Mouse (Mus musculus): ENCODE data around the gene Snai3.

Snai3 gene

DNA sequence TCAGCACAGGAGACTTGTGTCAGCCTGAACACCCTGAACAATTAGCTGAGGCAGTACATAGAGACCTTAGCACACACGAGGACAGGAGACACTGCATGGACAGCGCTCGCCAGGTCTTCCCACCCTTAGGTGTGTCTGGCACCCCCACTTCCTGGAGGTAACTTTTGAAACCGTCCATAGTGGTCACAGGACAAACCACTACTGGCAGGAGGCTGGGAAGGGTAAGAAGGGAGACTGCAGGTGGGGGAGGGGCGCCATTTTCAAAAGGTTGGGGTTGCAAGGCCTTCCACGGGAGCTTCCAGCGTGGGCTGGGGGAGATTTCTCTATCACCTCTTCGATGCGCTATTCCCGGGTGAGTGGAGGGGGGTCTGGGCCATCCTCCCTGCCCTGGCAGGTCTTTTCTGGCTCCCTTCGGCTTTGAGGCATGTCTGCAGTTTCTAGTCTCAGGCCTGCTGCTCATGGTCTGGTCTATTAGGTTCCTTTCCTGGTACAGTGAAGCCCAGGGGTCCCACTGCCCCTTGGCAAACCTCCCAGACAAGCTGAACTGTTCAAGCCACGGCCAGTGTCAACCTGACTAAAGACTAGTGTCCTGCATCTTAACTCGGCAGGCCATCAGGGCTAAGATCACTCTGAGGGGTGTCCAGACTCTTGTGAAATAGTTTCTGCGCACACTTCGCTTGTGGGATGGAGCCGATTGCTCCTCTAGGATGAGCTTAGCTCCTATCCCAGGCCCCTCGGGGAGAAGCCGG is 28.7 kb downstream of the Snai3 start:
- DNase-seq (ENCODE audit: extremely low spot score, low spot score), result no peak

DNA sequence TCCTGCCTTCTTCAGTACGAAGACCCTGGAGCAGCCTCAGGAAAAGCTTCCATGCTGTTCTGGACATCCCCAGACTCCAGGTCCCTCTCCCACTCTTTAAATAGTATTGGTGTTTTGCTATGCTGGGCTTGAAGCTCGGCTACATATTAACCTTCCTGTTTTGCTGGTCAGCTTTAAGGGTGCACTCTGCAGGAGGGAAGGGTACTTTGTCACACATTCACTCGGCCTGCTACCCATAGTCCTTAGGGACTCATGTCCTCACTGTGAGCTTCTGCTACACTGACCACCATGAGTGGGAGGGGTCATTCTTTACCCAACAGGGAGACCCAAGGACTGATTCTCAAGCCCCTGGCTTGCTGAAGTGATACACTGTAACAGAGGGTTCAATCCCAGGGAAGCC is 29.9 kb downstream of the Snai3 start:
- no peak for DNase-seq (ENCODE audit: extremely low spot score, low spot score)

DNA sequence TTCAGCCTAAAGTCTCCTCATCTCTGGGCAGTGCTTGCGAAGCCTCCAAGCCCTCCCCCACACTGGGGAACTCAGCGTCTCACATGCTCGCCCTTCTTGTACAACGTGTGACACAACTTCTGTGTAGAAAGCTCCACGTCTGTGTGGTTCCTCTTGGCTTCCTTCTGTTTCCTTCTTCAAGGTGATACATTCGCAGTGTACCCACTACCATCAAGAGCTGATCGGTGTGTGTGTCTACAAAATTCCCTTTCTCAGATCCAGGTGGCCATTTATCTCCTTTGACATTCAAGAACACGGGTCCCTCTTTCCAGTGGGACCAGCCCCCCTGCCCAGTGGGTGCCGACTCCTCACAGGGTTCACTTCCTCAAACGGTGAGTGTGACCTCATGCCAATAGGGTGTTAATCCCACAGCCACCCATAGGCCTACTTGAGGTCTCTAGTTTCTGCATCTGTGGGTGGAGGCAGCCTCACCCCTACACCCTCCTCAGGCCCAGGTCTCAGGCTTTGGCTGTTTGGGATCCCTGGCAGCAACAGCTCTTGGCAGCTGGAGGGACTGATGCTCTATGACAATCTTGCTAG is 30.4 kb downstream of the Snai3 start:
- no peak for DNase-seq (ENCODE audit: extremely low spot score, low spot score)

DNA sequence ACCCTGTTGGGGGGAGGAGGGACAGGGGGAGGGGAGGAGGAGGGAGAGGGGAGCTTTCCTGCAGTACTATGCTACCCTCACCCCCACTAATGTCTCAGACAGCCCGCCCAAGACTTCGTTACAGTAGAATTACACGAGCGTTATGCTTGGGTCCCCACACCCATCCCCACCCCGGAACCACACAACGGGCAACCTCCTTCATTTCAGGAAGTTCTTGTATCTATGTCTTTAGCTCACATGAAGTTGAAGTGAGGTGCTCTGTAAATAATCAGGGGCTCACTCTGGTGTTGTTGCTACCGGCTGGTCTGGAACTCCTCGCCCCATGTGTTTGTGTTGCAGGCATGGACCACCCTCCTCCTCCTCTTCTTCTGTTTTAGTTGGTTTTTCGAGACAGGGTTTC is 32.4 kb downstream of the Snai3 start:
- no peak for DNase-seq (ENCODE audit: extremely low spot score, low spot score)

- DNase-seq (ENCODE audit: extremely low spot score, low spot score), result no peak
These were observed 32.9 kb downstream of the Snai3 start for GRCm38 (mm10) chr8:122427607-122428006.

- DNase-seq (ENCODE audit: extremely low spot score, low spot score), result no peak
These were observed 34.4 kb downstream of the Snai3 start for GRCm38 (mm10) chr8:122426145-122426544.

GRCm38 (mm10) chr8:122423659-122424058 is 36.9 kb downstream of the Snai3 start:
- DNase-seq (ENCODE audit: extremely low spot score, low spot score), result no peak

- no peak for DNase-seq (ENCODE audit: extremely low spot score, low spot score)
These were observed 37.3 kb downstream of the Snai3 start for GRCm38 (mm10) chr8:122423217-122423616.

DNA sequence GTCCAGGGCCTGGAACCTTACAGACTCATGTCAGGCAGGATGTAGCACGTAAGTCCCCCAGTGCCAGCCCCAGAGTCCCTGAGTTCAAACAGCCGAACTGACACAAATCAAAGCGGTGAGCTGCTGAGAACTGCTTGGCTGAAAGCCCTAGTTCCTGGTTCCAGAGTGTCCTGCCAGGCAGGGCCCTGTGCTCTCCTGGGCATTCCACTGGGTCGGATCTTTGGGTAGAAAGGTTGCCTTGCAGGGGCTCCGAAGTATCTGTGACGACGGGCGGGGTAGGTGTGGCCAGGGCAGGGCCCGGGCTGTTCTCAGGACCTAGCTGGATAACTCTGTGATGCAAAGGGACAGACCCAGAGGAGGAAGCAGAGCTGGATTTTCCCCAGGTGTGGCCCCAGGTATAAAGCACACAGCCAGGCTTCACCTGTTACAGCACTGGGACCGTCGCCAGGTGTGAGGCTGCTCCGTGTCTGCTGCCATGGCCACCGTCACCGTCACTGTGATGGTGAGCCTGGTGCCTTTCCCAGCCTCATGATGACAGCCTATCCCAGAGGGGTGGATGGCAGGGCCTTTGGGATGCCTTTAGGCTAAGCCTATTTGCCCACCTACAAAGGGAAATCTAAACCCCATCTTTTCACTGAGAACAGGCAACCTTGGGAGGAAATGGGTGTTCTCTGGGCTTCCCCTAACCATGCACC is 39.0 kb downstream of the Snai3 start, which contains the start of gene Il17c:
Gene Il17c, plus strand, starts transcription at position 645 of the 695 bp plus-strand sequence.
- DNase-seq (ENCODE audit: extremely low spot score, low spot score), result no peak

GRCm38 (mm10) chr8:122419881-122420555 is 40.5 kb downstream of the Snai3 start:
- no peak for DNase-seq (ENCODE audit: extremely low spot score, low spot score)

GRCm38 (mm10) chr8:122415554-122415953 is 45.0 kb downstream of the Snai3 start:
- no peak for DNase-seq (ENCODE audit: extremely low spot score, low spot score)

DNA sequence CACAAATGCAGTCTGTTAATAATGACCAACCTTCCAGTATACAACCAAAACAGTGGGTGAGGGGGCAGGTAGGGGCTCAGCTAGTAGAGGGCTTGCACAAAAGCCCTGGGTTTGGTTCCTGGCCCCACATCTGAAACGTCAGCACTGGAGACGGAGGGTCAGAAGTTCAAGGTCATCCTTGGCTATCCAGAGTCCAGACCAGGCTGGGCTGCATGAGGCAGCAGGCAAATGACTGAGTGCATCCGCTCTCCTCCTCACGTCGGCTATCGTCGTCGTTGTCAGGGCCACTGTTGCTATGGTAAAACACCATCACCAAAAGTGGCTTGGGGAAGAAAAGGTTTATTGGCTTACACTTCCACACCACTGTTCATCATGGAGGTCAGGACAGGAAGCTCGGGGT is 46.2 kb downstream of the Snai3 start:
- DNase-seq (ENCODE audit: extremely low spot score, low spot score), result no peak

DNA sequence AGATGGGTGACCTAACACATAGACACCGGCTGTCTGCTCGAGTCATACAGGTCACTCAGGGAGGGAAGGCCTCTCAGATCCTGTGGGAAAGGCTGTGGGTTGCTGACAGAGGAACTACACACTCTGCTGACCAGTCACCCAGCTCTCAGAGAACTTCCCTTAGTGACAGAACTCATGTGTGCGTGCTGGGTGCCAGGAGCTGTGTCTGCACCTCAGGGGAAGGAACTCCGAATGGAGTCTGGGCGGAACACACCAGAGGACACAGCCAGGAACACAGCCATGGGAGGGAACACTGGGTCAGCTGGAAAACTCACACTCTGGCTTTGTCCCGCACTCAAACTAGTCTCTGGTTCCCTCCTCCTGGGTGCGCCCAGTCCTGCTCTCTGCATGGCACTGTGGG is 52.9 kb downstream of the Snai3 start:
- DNase-seq (ENCODE audit: extremely low spot score, low spot score), result no peak

DNA sequence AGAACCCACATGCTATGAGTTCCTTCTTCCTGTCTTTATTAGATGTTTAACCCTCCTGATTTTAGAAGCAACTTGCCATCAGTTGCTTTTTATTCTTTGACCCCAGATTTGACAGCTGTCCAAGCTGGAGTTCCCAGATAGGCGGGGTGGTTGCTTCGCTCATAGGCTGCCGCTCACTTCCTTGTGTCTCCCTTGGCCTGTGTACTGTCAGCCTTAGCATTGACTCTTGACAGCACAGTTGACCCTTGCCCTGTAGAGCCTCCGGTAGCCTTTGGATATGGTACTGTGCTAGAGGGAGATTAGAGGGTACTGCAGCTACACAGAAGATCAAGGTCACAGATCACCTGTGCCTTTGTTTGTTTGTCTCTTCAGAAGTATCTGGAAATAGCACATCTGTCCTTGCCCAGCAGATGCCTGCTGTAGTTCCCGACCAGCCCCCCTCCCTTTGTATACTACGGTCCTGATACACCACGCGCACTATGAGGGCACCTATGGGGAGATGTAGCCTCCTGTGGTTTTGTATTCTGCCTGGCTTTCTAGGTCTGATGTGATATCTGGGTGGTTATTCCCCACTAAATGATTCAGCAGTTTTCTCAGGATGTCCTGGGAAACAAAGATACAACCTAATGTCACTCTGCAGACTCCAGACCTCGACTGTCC is 55.3 kb downstream of the Snai3 start:
- DNase-seq (ENCODE audit: extremely low spot score, low spot score), result no peak
